Mouse (Mus musculus) heart, embryonic 16.5 days (tissue): ENCODE results near the gene Lrp1. TPM values are rescaled to one million over a fixed set of nuclear protein-coding genes. Genes with fewer than 3 reads are reported as not detected.

Source experiments
- ATAC-seq: fragments of 200-750 bp; cut with Nextera tagmentation; replicated peaks from 2 replicates; pipeline ENCODE4 v1.8.0; 2017; ENCODE audit warnings: moderate number of reproducible peaks; ENCODE audit not compliant: insufficient read depth, low FRiP score; ENCODE audit errors: extremely low read depth
- H3K27ac ChIP-seq: fragments of 300-500 bp; sonication (generic); 2 replicates; pipeline ENCODE4 v1.5.1; 2014; ENCODE audit warnings: mild to moderate bottlenecking, low read length, control low read depth, moderate library complexity
- H3K27me3 ChIP-seq: fragments of 300-500 bp; sonication (generic); 2 replicates; pipeline ENCODE4 v1.6.1; 2014; ENCODE audit warnings: low read length, mixed read lengths; ENCODE audit not compliant: control insufficient read depth, insufficient read depth
- H3K36me3 ChIP-seq: fragments of 300-500 bp; sonication (generic); 2 replicates; pipeline ENCODE4 v1.6.1; 2014; ENCODE audit not compliant: control insufficient read depth, insufficient read depth
- H3K4me1 ChIP-seq: fragments of 300-500 bp; sonication (generic); 2 replicates; pipeline ENCODE4 v1.6.1; 2014; ENCODE audit warnings: low read length, mixed read lengths; ENCODE audit not compliant: control insufficient read depth, insufficient read depth
- H3K4me2 ChIP-seq: fragments of 300-500 bp; sonication (generic); 2 replicates; pipeline ENCODE4 v1.6.1; 2014; ENCODE audit warnings: low read depth, mild to moderate bottlenecking, control low read depth, low read length
- H3K4me3 ChIP-seq: fragments of 300-500 bp; sonication (generic); 2 replicates; pipeline ENCODE4 v1.5.1; 2014; ENCODE audit warnings: mild to moderate bottlenecking, control low read depth, low read length
- H3K9ac ChIP-seq: fragments of 300-500 bp; sonication (generic); 2 replicates; pipeline ENCODE4 v1.6.1; 2014; ENCODE audit warnings: low read length, control low read depth
- H3K9me3 ChIP-seq: fragments of 300-500 bp; sonication (generic); replicated peaks from 2 replicates; pipeline ENCODE4 v1.6.1; 2016; ENCODE audit warnings: low read length; ENCODE audit not compliant: control insufficient read depth
- WGBS: fragments of 180-500 bp; shearing (Covaris S2); extraction: QIAGEN DNeasy Blood & Tissue Kit; methylation state at CpG from one replicate; pipeline ENCODE4 v1.1.7; 2014; 5-methylcytosine and 5-hydroxymethylcytosine counted together
- polyA plus RNA-seq: library from polyadenylated mRNA; unstranded; fragments of >200 nt; fragmentation: Nextera tagmentation; extraction: Ambion mirVana; gene quantifications from 2 replicates; pipeline ENCODE4 v1.2.1, GENCODE M21; 2015

Lrp1 gene
- polyA plus RNA-seq, 1 experiment from 2014 or later: 33.4 TPM

- peak overlapping the region; percentile 94 for H3K4me2 ChIP-seq
- H3K9ac ChIP-seq: peak overlapping the region; percentile 72
- H3K36me3 ChIP-seq: peaks cover 12% of the 10 kb centered on the region
- WGBS: 2% methylated on average over 16 of the region's 16 CpGs
- peak overlapping the region; percentile 45 for H3K4me3 ChIP-seq
- H3K27ac ChIP-seq: 0 out of 2 replicates have a peak overlapping the region, but pooled peaks have one; percentile 13
- H3K4me1 ChIP-seq: peaks cover 52% of the 10 kb centered on the region
- no peaks in the 10 kb centered on the region for H3K9me3 ChIP-seq
- ATAC-seq: no peak
- peaks cover 49% of the 10 kb centered on the region for H3K27me3 ChIP-seq
Measured at GRCm38 (mm10) chr10:127513501-127514091, 107.4 kb downstream of the Lrp1 start.

DNA sequence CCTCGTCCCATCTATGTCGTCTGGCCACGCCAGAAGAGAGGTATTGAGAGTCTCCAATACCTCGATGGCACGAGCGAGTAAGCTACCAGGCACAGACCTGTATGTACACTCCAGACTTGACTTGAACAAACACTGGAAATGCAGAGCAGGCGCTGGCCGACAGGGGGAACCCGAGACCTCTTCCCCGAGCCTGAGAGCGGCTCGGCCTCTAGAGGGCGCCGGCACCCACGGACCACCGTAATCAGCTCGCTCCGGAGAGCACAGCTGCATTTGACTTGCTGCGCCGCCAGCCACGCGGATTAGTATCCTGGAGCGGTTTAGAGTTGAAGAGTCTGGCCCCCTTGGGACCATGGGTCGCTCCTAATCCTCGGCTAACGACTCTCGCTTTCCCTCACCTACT lies 108.1 kb downstream of the Lrp1 start:
- peak overlapping the region; percentile 72 for H3K9ac ChIP-seq

GRCm38 (mm10) chr10:127512307-127512666 lies 108.7 kb downstream of the Lrp1 start:
- 3% methylated on average over 7 of the region's 7 CpGs for WGBS
- H3K27ac ChIP-seq: no peak overlapping the region

More for the DNA sequence above, 108.1 kb downstream of the Lrp1 start:
- H3K27me3 ChIP-seq: peaks cover 55% of the 10 kb centered on the region
- H3K9me3 ChIP-seq: no peaks in the 10 kb centered on the region
- no peak overlapping the region for H3K27ac ChIP-seq
- peak overlapping the region; percentile 94 for H3K4me2 ChIP-seq
- WGBS: under 1% methylated on average over 27 of the region's 27 CpGs
- H3K4me1 ChIP-seq: peaks cover 56% of the 10 kb centered on the region
- peaks cover 4% of the 10 kb centered on the region for H3K36me3 ChIP-seq
- ATAC-seq: peak; percentile 25; the same call in 1 of the 2 replicates
- peak overlapping the region; percentile 61 for H3K4me3 ChIP-seq

GRCm38 (mm10) chr10:127511634-127512306 lies 109.2 kb downstream of the Lrp1 start:
- Histone ChIP-seq H3K9ac (peak overlapping the region; percentile 69), H3K36me3 (no peaks in the 10 kb centered on the region), H3K27me3 (peaks cover 60% of the 10 kb centered on the region), H3K27ac (no peak overlapping the region), H3K9me3 (no peaks in the 10 kb centered on the region), H3K4me1 (peaks cover 49% of the 10 kb centered on the region), H3K4me2 (peak overlapping the region; percentile 94), H3K4me3 (peak overlapping the region; percentile 61)
- ATAC-seq: no peak
- WGBS: 1% methylated on average over 45 of the region's 46 CpGs

More at GRCm38 (mm10) chr10:127512307-127512666, 108.7 kb downstream of the Lrp1 start:
- peak overlapping the region; percentile 61 for H3K4me3 ChIP-seq
- peak overlapping the region; percentile 94 for H3K4me2 ChIP-seq
- peaks cover 55% of the 10 kb centered on the region for H3K4me1 ChIP-seq
- peak overlapping the region; percentile 69 for H3K9ac ChIP-seq
- H3K9me3 ChIP-seq: no peaks in the 10 kb centered on the region
- H3K27me3 ChIP-seq: peaks cover 58% of the 10 kb centered on the region
- H3K36me3 ChIP-seq: no peaks in the 10 kb centered on the region
- ATAC-seq: no peak

- Histone ChIP-seq H3K9me3 (no peaks in the 10 kb centered on the region), H3K36me3 (no peaks in the 10 kb centered on the region), H3K4me2 (peak overlapping the region; percentile 94), H3K27me3 (peaks cover 60% of the 10 kb centered on the region), H3K9ac (no peak overlapping the region), H3K27ac (no peak overlapping the region), H3K4me3 (peak overlapping the region; percentile 61), H3K4me1 (peaks cover 42% of the 10 kb centered on the region)
- 16% methylated on average over 11 of the region's 11 CpGs for WGBS
- ATAC-seq: no peak
Measured at GRCm38 (mm10) chr10:127510895-127511617, 109.9 kb downstream of the Lrp1 start.

- WGBS: 23% methylated on average over 17 of the region's 17 CpGs
- Histone ChIP-seq H3K36me3 (no peaks in the 10 kb centered on the region), H3K9me3 (no peaks in the 10 kb centered on the region), H3K4me1 (peaks cover 37% of the 10 kb centered on the region), H3K4me2 (peak overlapping the region; percentile 80; the same call in 1 of the 2 replicates), H3K27ac (no peak overlapping the region), H3K27me3 (peaks cover 60% of the 10 kb centered on the region), H3K9ac (no peak overlapping the region; the same call in 1 of the 2 replicates), H3K4me3 (peak overlapping the region; percentile 52; the same call in 1 of the 2 replicates)
- ATAC-seq: no peak
Measured at GRCm38 (mm10) chr10:127509837-127510701, 110.9 kb downstream of the Lrp1 start.

DNA sequence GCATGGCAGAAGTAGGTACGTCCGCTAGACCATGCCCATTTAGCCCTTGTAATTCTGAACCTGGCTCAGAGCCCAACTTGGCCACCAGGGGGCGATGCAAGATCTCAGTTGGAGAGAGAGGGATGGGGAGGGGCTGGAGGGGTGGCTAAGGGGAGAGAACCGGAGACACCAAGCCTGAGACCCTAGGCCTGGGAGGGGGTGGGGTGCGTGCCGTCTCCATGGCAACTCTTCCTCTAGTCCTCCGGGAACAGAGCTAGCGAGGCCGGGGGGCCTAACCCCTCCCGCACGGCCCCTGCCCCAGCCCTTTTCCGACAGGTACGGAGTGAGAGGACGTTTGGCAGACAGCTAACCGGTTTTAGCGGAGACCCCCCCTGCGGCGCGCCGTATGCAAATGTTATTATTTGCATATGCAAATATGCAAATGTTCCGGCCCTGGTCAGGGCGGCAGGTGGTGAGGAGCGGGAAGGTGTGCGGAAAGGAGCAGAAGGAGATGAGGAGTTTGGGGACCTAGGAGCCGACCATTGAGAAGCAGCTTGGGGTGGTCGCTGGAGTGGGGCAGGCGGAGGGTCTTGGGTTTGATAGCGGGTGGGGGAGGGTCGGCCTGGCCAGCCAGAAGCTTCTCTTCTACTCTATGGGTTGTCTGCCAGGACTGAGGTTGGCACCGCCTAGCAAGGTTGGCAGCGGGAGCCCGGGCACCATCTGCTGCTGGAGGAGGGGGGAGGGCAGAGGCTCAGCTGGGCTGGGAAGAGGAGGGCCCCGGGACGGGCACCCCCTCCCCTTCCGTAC lies 111.7 kb downstream of the Lrp1 start:
- H3K4me1 ChIP-seq: peaks cover 30% of the 10 kb centered on the region
- 1% methylated on average over 35 of the region's 35 CpGs for WGBS
- H3K9me3 ChIP-seq: no peaks in the 10 kb centered on the region
- ATAC-seq: peak; percentile 55; the same call in 1 of the 2 replicates
- peak overlapping the region; percentile 80 for H3K4me2 ChIP-seq
- peak overlapping the region; percentile 52 for H3K4me3 ChIP-seq
- H3K27me3 ChIP-seq: peaks cover 55% of the 10 kb centered on the region
- peak overlapping the region; percentile 23; the same call in 1 of the 2 replicates for H3K9ac ChIP-seq
- no peaks in the 10 kb centered on the region for H3K36me3 ChIP-seq
- H3K27ac ChIP-seq: no peak overlapping the region

DNA sequence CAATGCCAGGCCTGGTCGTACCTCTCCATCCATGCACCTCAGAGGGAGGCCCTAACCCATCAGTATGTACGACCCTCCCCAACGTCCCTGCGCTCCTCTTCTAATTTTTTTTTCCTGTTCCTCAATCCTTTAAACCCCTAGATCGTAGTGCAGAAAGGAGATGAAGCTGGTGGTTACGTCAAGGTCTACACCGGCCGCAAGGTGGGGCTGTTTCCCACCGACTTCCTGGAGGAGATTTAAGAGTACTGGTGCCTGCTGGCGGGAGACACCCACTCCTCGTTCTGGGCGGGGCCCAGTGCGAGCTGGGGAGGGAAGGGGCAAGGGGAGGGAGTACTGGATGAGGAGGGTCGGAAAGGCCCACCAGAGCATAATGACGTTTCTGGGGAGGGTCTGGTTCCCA lies 112.7 kb downstream of the Lrp1 start:
- Histone ChIP-seq H3K9me3 (no peaks in the 10 kb centered on the region), H3K27me3 (peaks cover 48% of the 10 kb centered on the region), H3K36me3 (no peaks in the 10 kb centered on the region), H3K4me1 (peaks cover 23% of the 10 kb centered on the region), H3K4me2 (peak overlapping the region; percentile 80), H3K9ac (no peak overlapping the region), H3K4me3 (no peak overlapping the region; the same call in 1 of the 2 replicates), H3K27ac (no peak overlapping the region)
- WGBS: 7% methylated on average over 15 of the region's 15 CpGs
- ATAC-seq: no peak
